20 mouse cellular contexts compared by ENCODE assay signal in genomic region chr12:9127931-9128550, GRCm38 (mm10).
DNase-seq lines count a peak whose midpoint lies in the region; TF ChIP-seq lines count a peak whose summit lies in the region.
"Had no signal": no experiment of that assay in that cellular context is flagged by ENCODE, and none has a peak within 500 bp of the region (broad histone marks: within the 10 kb centered on the region; RNA-seq: fewer than 3 reads in every experiment).

No protein-coding gene starts in this region.

- peak; percentile 38 for DNase-seq in adrenal gland, postnatal 10 days
- DNase-seq in adrenal gland, adult 18-20 months (ENCODE audit: low spot score in 2 of 2): no peak
- DNase-seq in heart, adult 2 months: no peak
- no peak for DNase-seq in heart, postnatal 4 days
- peak; percentile 6 for DNase-seq in ES-CJ7 (ENCODE audit: low read depth, low spot score)
- peak; percentile 71 for DNase-seq in embryonic facial prominence, embryonic 10.5 days (ENCODE audit: low spot score)
- DNase-seq in cerebellum, adult 9-10 months: no peak
- DNase-seq: adrenal gland, adult 2 months; cerebellum, adult 11 months; cerebellum, postnatal 14 days; forebrain, postnatal 0 days; gastrocnemius, postnatal 36 days; layer of hippocampus, adult 9-11 months; left cerebral cortex, postnatal 4 days; thymus, postnatal 25 days had no signal

- H3K79me2 ChIP-seq in heart, adult 2 months (replicated peaks; ENCODE audit: control insufficient read depth, insufficient read depth, low read length): no peaks in the 10 kb centered on the region

- intact Hi-C loops in heart, adult 2 months (cut with DNase I): no loop called here

- no peaks in the 10 kb centered on the region for H3K27me3 ChIP-seq in heart, adult 2 months (ENCODE audit: control insufficient read depth, insufficient read depth, low read length)
- 0 out of 2 replicates have a peak, but pooled peaks cover 9% of the 10 kb centered on the region for H3K27me3 ChIP-seq in embryonic facial prominence, embryonic 10.5 days (replicated peaks; ENCODE audit: low read depth, poor library complexity, severe bottlenecking)
- H3K27me3 ChIP-seq: limb, embryonic 15.5 days had no signal

- TF ChIP-seq CTCF in heart, adult 2 months (IDR thresholded peaks at IDR 0.05): no peak

- H3K9me3 ChIP-seq in embryonic facial prominence, embryonic 10.5 days: no peaks in the 10 kb centered on the region
- H3K9me3 ChIP-seq: limb, embryonic 15.5 days had no signal

- WGBS in heart, adult 2 months: 76% methylated on average over 10 of the region's 10 CpGs
- 66% methylated on average over 10 of the region's 10 CpGs for WGBS in embryonic facial prominence, embryonic 10.5 days

- peaks cover 10% of the 10 kb centered on the region for H3K4me1 ChIP-seq in heart, adult 2 months (ENCODE audit: control insufficient read depth, insufficient read depth, low read length)
- H3K4me1 ChIP-seq in embryonic facial prominence, embryonic 10.5 days: peaks cover 35% of the 10 kb centered on the region

- peak overlapping the region; percentile 53 for H3K27ac ChIP-seq in heart, adult 2 months
- peak overlapping the region; percentile 36; the same call in 1 of the 2 replicates for H3K27ac ChIP-seq in embryonic facial prominence, embryonic 10.5 days (replicated peaks)
- H3K27ac ChIP-seq: hindbrain, postnatal 0 days; left cerebral cortex, adult 2 months; limb, embryonic 15.5 days; liver, embryonic 14.5 days had no signal

- no peak for TF ChIP-seq EP300 in heart, adult 2 months (IDR thresholded peaks at IDR 0.05; ENCODE audit: insufficient read depth, low read depth, low read length)

- H3K36me3 ChIP-seq in heart, adult 2 months (ENCODE audit: control insufficient read depth, insufficient read depth, low read length): peaks cover 3% of the 10 kb centered on the region
- no peaks in the 10 kb centered on the region for H3K36me3 ChIP-seq in embryonic facial prominence, embryonic 10.5 days (replicated peaks)
- H3K36me3 ChIP-seq: limb, embryonic 15.5 days had no signal

- H3K9ac ChIP-seq in heart, adult 2 months (ENCODE audit: low read depth, low read length): no peak overlapping the region
- H3K9ac ChIP-seq: forebrain, postnatal 0 days; limb, embryonic 15.5 days; liver, embryonic 14.5 days; lung, embryonic 14.5 days had no signal

- TF ChIP-seq POLR2A in heart, adult 2 months (IDR thresholded peaks at IDR 0.05; ENCODE audit: insufficient read depth, low read depth, low read length): no peak

- H3K4me3 ChIP-seq in heart, adult 2 months: no peak overlapping the region
- H3K4me3 ChIP-seq in embryonic facial prominence, embryonic 10.5 days: no peak overlapping the region
- H3K4me3 ChIP-seq: left cerebral cortex, adult 2 months; limb, embryonic 15.5 days had no signal

Comparison
In these comparisons a context has a peak if more than half of its experiments do, and no peak if none do; other contexts are left out.
1. DNase-seq: peak in adrenal gland, postnatal 10 days (single experiment), ES-CJ7 (single experiment) and embryonic facial prominence, embryonic 10.5 days (single experiment); none in adrenal gland, adult 18-20 months (0 of 2), heart, adult 2 months (0 of 2), heart, postnatal 4 days (single experiment) and cerebellum, adult 9-10 months (single experiment).